Comparison of ENCODE assay signal across 32 mouse cellular contexts in the genomic region with DNA sequence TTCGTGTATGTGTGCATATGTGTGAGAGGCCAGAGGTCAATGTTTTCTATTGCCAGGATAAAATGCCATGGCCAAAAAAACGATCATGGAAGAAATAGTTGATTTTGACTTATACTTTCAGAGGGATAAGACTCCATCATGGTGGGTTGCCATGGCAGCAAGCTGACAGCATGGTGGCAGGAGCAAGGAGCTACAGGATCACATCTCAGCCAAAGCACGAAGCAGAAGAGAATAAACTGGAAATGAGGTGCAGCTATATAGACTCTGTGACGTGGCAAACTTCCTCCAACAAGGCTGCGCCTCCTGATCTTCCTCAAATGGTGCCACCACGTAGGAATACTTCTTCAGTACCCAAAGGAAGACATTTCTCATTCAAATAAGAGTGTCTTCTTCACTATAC.
"Had no signal": no experiment of that assay in that cellular context is flagged by ENCODE, and none has a peak within 500 bp of the region (broad histone marks: within the 10 kb centered on the region; RNA-seq: fewer than 3 reads in every experiment).

No protein-coding gene starts in this region.

- H3K9ac ChIP-seq: limb, embryonic 12.5 days; limb, embryonic 13.5 days; limb, embryonic 15.5 days; liver, embryonic 12.5 days; liver, embryonic 13.5 days; liver, embryonic 14.5 days; liver, embryonic 15.5 days; liver, postnatal 0 days; lung, embryonic 14.5 days; lung, embryonic 15.5 days; midbrain, embryonic 12.5 days; midbrain, embryonic 13.5 days; midbrain, embryonic 15.5 days; neural tube, embryonic 12.5 days had no signal

- H3K36me3 ChIP-seq: limb, embryonic 10.5 days; limb, embryonic 12.5 days; limb, embryonic 13.5 days; limb, embryonic 15.5 days; liver, embryonic 12.5 days; liver, embryonic 13.5 days; liver, embryonic 15.5 days; lung, embryonic 15.5 days; midbrain, embryonic 10.5 days; midbrain, embryonic 12.5 days; midbrain, embryonic 13.5 days; midbrain, embryonic 15.5 days; neural tube, embryonic 12.5 days had no signal

- H3K27me3 ChIP-seq: limb, embryonic 12.5 days; limb, embryonic 13.5 days; limb, embryonic 15.5 days; liver, embryonic 12.5 days; liver, embryonic 13.5 days; liver, embryonic 15.5 days; lung, embryonic 15.5 days; megakaryocyte, embryonic 14.5 days; midbrain, embryonic 12.5 days; midbrain, embryonic 13.5 days; midbrain, embryonic 15.5 days; neural tube, embryonic 12.5 days had no signal

- DNase-seq: left cerebral cortex, postnatal 4 days; liver; liver, embryonic 13.5 days; liver, postnatal 0 days; lung, adult 18-20 months; lung, adult 2 months; lung, embryonic 14.5 days; lung, postnatal 10 days; lung, postnatal 14 days; lung, postnatal 36 days; lung, postnatal 4 days; midbrain, embryonic 14.5 days had no signal

- H3K9me3 ChIP-seq: limb, embryonic 10.5 days; limb, embryonic 12.5 days; limb, embryonic 13.5 days; limb, embryonic 15.5 days; liver, embryonic 12.5 days; liver, embryonic 13.5 days; liver, embryonic 15.5 days; lung, embryonic 15.5 days; megakaryocyte, embryonic 14.5 days; midbrain, embryonic 10.5 days; midbrain, embryonic 12.5 days; midbrain, embryonic 13.5 days; midbrain, embryonic 15.5 days; neural tube, embryonic 12.5 days had no signal

- H3K4me2 ChIP-seq: limb, embryonic 12.5 days; limb, embryonic 13.5 days; limb, embryonic 15.5 days; liver, embryonic 11.5 days; liver, embryonic 12.5 days; liver, embryonic 13.5 days; liver, embryonic 15.5 days; lung, embryonic 14.5 days; lung, embryonic 15.5 days; midbrain, embryonic 11.5 days; midbrain, embryonic 12.5 days; midbrain, embryonic 13.5 days; midbrain, embryonic 15.5 days; neural tube, embryonic 12.5 days had no signal

- ATAC-seq: liver, embryonic 12.5 days; lung, postnatal 0 days; midbrain, embryonic 13.5 days; midbrain, embryonic 15.5 days; midbrain, embryonic 16.5 days had no signal

- H3K4me1 ChIP-seq: limb, embryonic 10.5 days; limb, embryonic 12.5 days; limb, embryonic 13.5 days; limb, embryonic 15.5 days; liver, embryonic 12.5 days; liver, embryonic 13.5 days; megakaryocyte, embryonic 14.5 days; midbrain, embryonic 10.5 days; midbrain, embryonic 12.5 days; midbrain, embryonic 13.5 days; midbrain, embryonic 15.5 days; neural tube, embryonic 12.5 days had no signal

- H3K4me3 ChIP-seq: limb, embryonic 10.5 days; limb, embryonic 12.5 days; limb, embryonic 13.5 days; limb, embryonic 15.5 days; liver, embryonic 12.5 days; liver, embryonic 13.5 days; liver, embryonic 15.5 days; lung, embryonic 15.5 days; megakaryocyte, embryonic 14.5 days; midbrain, embryonic 10.5 days; midbrain, embryonic 12.5 days; midbrain, embryonic 13.5 days; midbrain, embryonic 15.5 days; myocyte; neural tube, embryonic 12.5 days had no signal

- H3K27ac ChIP-seq: limb, embryonic 10.5 days; limb, embryonic 12.5 days; limb, embryonic 13.5 days; limb, embryonic 15.5 days; liver, embryonic 12.5 days; liver, embryonic 13.5 days; liver, embryonic 14.5 days; liver, embryonic 15.5 days; lung, embryonic 15.5 days; macrophage; midbrain, embryonic 10.5 days; midbrain, embryonic 12.5 days; midbrain, embryonic 13.5 days; midbrain, embryonic 15.5 days; neural tube, embryonic 12.5 days had no signal
